Mouse (Mus musculus): ENCODE measurements around the gene Cnot8. TPM values are rescaled to one million over a fixed set of nuclear protein-coding genes. Genes with fewer than 3 reads are reported as not detected.

The Cnot8 gene
- polyA plus RNA-seq, 1 experiment from 2014 or later: 26.2 TPM

GRCm38 (mm10) chr11:58156871-58157270, 52.9 kb downstream of the Cnot8 start:
- TF ChIP-seq CTCF (IDR thresholded peaks at IDR 0.05; ENCODE audit: low read depth) (no peak), EP300 (IDR thresholded peaks at IDR 0.05; ENCODE audit: low read depth) (no peak)
- H3K27me3 ChIP-seq (ENCODE audit: insufficient read depth, low read length): no peaks in the 10 kb centered on the region
- no peak overlapping the region for H3K4me2 ChIP-seq (ENCODE audit: low read depth, low read length)
- H3K4me1 ChIP-seq (ENCODE audit: insufficient read depth): no peaks in the 10 kb centered on the region
- no peak overlapping the region for H3K9ac ChIP-seq (replicated peaks)
- no peak overlapping the region for H3K4me3 ChIP-seq (ENCODE audit: low read depth, low read length)
- DNase-seq: no peak
- WGBS (ENCODE audit: insufficient replicate concordance): 70% methylated on average over 3 of the region's 3 CpGs
- no peak for ATAC-seq
- no peak overlapping the region for H3K27ac ChIP-seq (ENCODE audit: low read depth)
- no peaks in the 10 kb centered on the region for H3K9me3 ChIP-seq (ENCODE audit: low read length)
- peaks cover 56% of the 10 kb centered on the region for H3K36me3 ChIP-seq (replicated peaks; ENCODE audit: insufficient read depth, low read length)

GRCm38 (mm10) chr11:58165072-58165471, 61.1 kb downstream of the Cnot8 start:
- peak; percentile 40 for DNase-seq
- peaks cover 10% of the 10 kb centered on the region for H3K4me1 ChIP-seq (ENCODE audit: insufficient read depth)
- H3K9me3 ChIP-seq (ENCODE audit: low read length): 0 out of 2 replicates have a peak, but pooled peaks cover 2% of the 10 kb centered on the region
- 95% methylated on average over 2 of the region's 2 CpGs for WGBS (ENCODE audit: insufficient replicate concordance)
- H3K27me3 ChIP-seq (ENCODE audit: insufficient read depth, low read length): no peaks in the 10 kb centered on the region
- no peak for ATAC-seq
- no peak overlapping the region for H3K27ac ChIP-seq (ENCODE audit: low read depth)
- TF ChIP-seq EP300 (IDR thresholded peaks at IDR 0.05; ENCODE audit: low read depth): no peak
- TF ChIP-seq CTCF (IDR thresholded peaks at IDR 0.05; ENCODE audit: low read depth): peak; percentile 64
- peaks cover 24% of the 10 kb centered on the region for H3K36me3 ChIP-seq (replicated peaks; ENCODE audit: insufficient read depth, low read length)
- H3K4me2 ChIP-seq (ENCODE audit: low read depth, low read length): no peak overlapping the region
- no peak overlapping the region for H3K9ac ChIP-seq (replicated peaks)
- H3K4me3 ChIP-seq (ENCODE audit: low read depth, low read length): no peak overlapping the region

GRCm38 (mm10) chr11:58167822-58168166, 63.8 kb downstream of the Cnot8 start:
- H3K4me2 ChIP-seq (ENCODE audit: low read depth, low read length): peak overlapping the region; percentile 89

More at GRCm38 (mm10) chr11:58167822-58168166, 63.8 kb downstream of the Cnot8 start:
- DNase-seq (no peak), ATAC-seq (no peak)
- TF ChIP-seq EP300 (IDR thresholded peaks at IDR 0.05; ENCODE audit: low read depth) (no peak), CTCF (IDR thresholded peaks at IDR 0.05; ENCODE audit: low read depth) (no peak)
- Histone ChIP-seq H3K4me1 (ENCODE audit: insufficient read depth) (peaks cover 23% of the 10 kb centered on the region), H3K9ac (replicated peaks) (peak overlapping the region; percentile 73), H3K9me3 (ENCODE audit: low read length) (0 out of 2 replicates have a peak, but pooled peaks cover 2% of the 10 kb centered on the region), H3K4me3 (ENCODE audit: low read depth, low read length) (peak overlapping the region; percentile 70), H3K27me3 (ENCODE audit: insufficient read depth, low read length) (no peaks in the 10 kb centered on the region), H3K27ac (ENCODE audit: low read depth) (peak overlapping the region; percentile 77), H3K36me3 (replicated peaks; ENCODE audit: insufficient read depth, low read length) (peaks cover 12% of the 10 kb centered on the region)
- WGBS (ENCODE audit: insufficient replicate concordance): 0% methylated on average over 8 of the region's 8 CpGs

Other genes starting within 250 kb of the Cnot8 start
- gene Larp1, start 95.1 kb upstream of the Cnot8 start, polyA plus RNA-seq (2015; fragmentation: Nextera tagmentation; extraction: Ambion mirVana): 10.8 and 11.0 TPM in 2 replicates
- gene Gm12248, start 11.0 kb upstream of the Cnot8 start, polyA plus RNA-seq (2015; fragmentation: Nextera tagmentation; extraction: Ambion mirVana): not detected in 2 replicates
- 4.2 and 5.3 TPM in 2 replicates for gene Gemin5, start 64.4 kb downstream of the Cnot8 start, polyA plus RNA-seq (2015; fragmentation: Nextera tagmentation; extraction: Ambion mirVana)
- 87.7 and 87.9 TPM in 2 replicates for gene Mrpl22, start 67.5 kb downstream of the Cnot8 start, polyA plus RNA-seq (2015; fragmentation: Nextera tagmentation; extraction: Ambion mirVana)
- gene Igtp, start 95.4 kb downstream of the Cnot8 start, polyA plus RNA-seq (2015; fragmentation: Nextera tagmentation; extraction: Ambion mirVana): 42.4 and 43.7 TPM in 2 replicates
- 17.2 and 18.2 TPM in 2 replicates for gene Irgm2, start 95.5 kb downstream of the Cnot8 start, polyA plus RNA-seq (2015; fragmentation: Nextera tagmentation; extraction: Ambion mirVana)
- 4.9 and 7.0 TPM in 2 replicates for gene 4930438A08Rik, start 170.6 kb downstream of the Cnot8 start, polyA plus RNA-seq (2015; fragmentation: Nextera tagmentation; extraction: Ambion mirVana)
- gene Zfp692, start 202.9 kb downstream of the Cnot8 start, polyA plus RNA-seq (2015; fragmentation: Nextera tagmentation; extraction: Ambion mirVana): 3.3 and 4.0 TPM in 2 replicates
- gene Zfp672, start 226.2 kb downstream of the Cnot8 start, polyA plus RNA-seq (2015; fragmentation: Nextera tagmentation; extraction: Ambion mirVana): 44.4 and 46.2 TPM in 2 replicates
- 10.5 and 11.0 TPM in 2 replicates for gene Sh3bp5l, start 226.6 kb downstream of the Cnot8 start, polyA plus RNA-seq (2015; fragmentation: Nextera tagmentation; extraction: Ambion mirVana)

Data from liver, postnatal 0 days (tissue).